Mouse (Mus musculus) CD4-positive helper T cell, adult 2 months (primary cell): ENCODE measurements at regions not wholly inside any gene's neighbourhood (a gene's known extent, or its start where the extent isn't known, plus 50 kb on each side); places are given as distances from the start of the nearest gene placed in this dataset.

Experiments
- DNase-seq: peaks from one replicate; pipeline ENCODE4 v3.0.0-alpha.2; 2012; ENCODE audit warnings: low read depth, missing footprints, low spot score

- DNase-seq, result no peak
Measured at GRCm38 (mm10) chr6:94816161-94816560, 116.2 kb upstream of the Lrig1 start.

GRCm38 (mm10) chr6:94814711-94815110 is 114.8 kb upstream of the Lrig1 start:
- DNase-seq, result no peak

GRCm38 (mm10) chr6:94813481-94814148 is 113.7 kb upstream of the Lrig1 start:
- DNase-seq, result no peak

GRCm38 (mm10) chr6:94811846-94812245 is 111.9 kb upstream of the Lrig1 start:
- no peak for DNase-seq

GRCm38 (mm10) chr6:94807216-94807615 is 107.3 kb upstream of the Lrig1 start:
- no peak for DNase-seq

- DNase-seq, result no peak
Measured at GRCm38 (mm10) chr6:94806481-94807160, 106.7 kb upstream of the Lrig1 start.

GRCm38 (mm10) chr6:94805685-94806084 is 105.7 kb upstream of the Lrig1 start:
- no peak for DNase-seq

GRCm38 (mm10) chr6:94804284-94804815 is 104.4 kb upstream of the Lrig1 start:
- DNase-seq, result no peak

GRCm38 (mm10) chr6:94801039-94801438 is 101.1 kb upstream of the Lrig1 start:
- DNase-seq, result no peak

- no peak for DNase-seq
Measured at GRCm38 (mm10) chr6:94798545-94799211, 98.7 kb upstream of the Lrig1 start.

- no peak for DNase-seq
Measured at GRCm38 (mm10) chr6:94795442-94795841, 95.5 kb upstream of the Lrig1 start.

- DNase-seq, result no peak
Measured at GRCm38 (mm10) chr6:94793555-94793954, 93.6 kb upstream of the Lrig1 start.

GRCm38 (mm10) chr6:94792312-94792711 is 92.4 kb upstream of the Lrig1 start:
- no peak for DNase-seq

GRCm38 (mm10) chr6:94789308-94789763 is 89.4 kb upstream of the Lrig1 start:
- no peak for DNase-seq

- no peak for DNase-seq
Measured at GRCm38 (mm10) chr6:94783471-94783870, 83.5 kb upstream of the Lrig1 start.

GRCm38 (mm10) chr6:94780621-94781020 is 80.7 kb upstream of the Lrig1 start:
- no peak for DNase-seq

GRCm38 (mm10) chr6:94779854-94780253 is 79.9 kb upstream of the Lrig1 start:
- DNase-seq, result peak; percentile 58

GRCm38 (mm10) chr6:94779213-94779612 is 79.3 kb upstream of the Lrig1 start:
- peak; percentile 15 for DNase-seq

- DNase-seq, result peak; percentile 51
Measured at GRCm38 (mm10) chr6:94778797-94779196, 78.8 kb upstream of the Lrig1 start.

- DNase-seq, result no peak
Measured at GRCm38 (mm10) chr6:94776585-94776984, 76.6 kb upstream of the Lrig1 start.

GRCm38 (mm10) chr6:94774871-94775270 is 74.9 kb upstream of the Lrig1 start:
- no peak for DNase-seq
